Mouse (Mus musculus): ENCODE results near the gene Plxnc1.

- TF ChIP-seq CTCF (IDR thresholded peaks at IDR 0.05; ENCODE audit: low read depth, low read length) (no peak), POLR2A (IDR thresholded peaks at IDR 0.05; ENCODE audit: borderline replicate concordance, low read depth, low read length) (no peak)
Measured at GRCm38 (mm10) chr10:94911102-94911501, 33.5 kb downstream of the Plxnc1 start.

Data from bone marrow macrophage, adult 2 months (primary cell).